Mouse (Mus musculus) heart, postnatal 36 days (tissue): ENCODE measurements around the gene Gm45844. TPM values are rescaled to one million over a fixed set of nuclear protein-coding genes. Genes with fewer than 3 reads are reported as not detected.
"Not testable (repeated sequence)": the region's sequence is repeated elsewhere in the genome, so short reads cannot be mapped to it uniquely, and the experiment has no call there.

ENCODE experiments used
- DNase-seq, 2 experiments: peaks; one replicate each; pipeline ENCODE4 v3.0.0; 2021 to 2022
- intact Hi-C: fragments of 180-260 bp; cut with DNase I; formaldehyde crosslinking; loops from one replicate; pipeline ENCODE4 v1.15.1; 2025
- microRNA-seq, 2 experiments: library from miRNA; unstranded; fragments of <30 nt; microRNA quantifications; one replicate each; pipeline ENCODE4 v1.2.0; 2021; ENCODE audit warnings: borderline number of aligned reads in 2 of 2
- total RNA-seq, 2 experiments: library from RNA; stranded (reverse); gene quantifications; 2 replicates each; pipeline ENCODE4 v1.2.3; 2021

The Gm45844 gene
- total RNA-seq = under 1 TPM; 0.51 to 0.78 TPM

DNA sequence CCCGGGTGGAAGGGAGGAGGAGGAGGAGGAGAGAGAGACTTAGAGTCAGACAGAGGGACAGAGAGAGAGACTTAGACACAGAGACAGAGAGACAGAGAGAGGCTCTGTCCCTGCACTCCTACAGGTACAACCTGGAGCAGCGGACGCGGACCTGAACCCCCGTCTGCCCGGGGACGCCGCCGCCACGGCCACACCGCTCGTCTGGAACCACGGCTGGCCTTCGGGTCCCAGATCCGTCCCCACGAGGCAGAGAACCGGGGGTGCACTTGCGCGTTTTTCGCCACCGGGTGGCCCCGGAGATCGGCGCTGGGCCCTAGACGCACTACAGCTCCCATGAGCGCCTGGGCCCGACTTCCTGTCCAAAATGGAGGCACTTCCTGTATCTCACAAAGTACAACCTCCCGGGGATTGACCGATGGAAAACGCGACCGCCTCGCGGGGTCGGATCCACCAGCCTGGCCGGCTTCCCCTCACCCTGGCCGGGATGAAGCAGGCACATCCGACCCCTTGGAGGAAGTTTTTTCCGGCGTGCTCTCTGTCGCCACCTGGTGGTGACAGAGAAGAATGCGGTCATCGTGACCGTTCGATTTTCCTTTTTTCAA is at the start of gene Gm45844:
Gene Gm45844 (minus strand): TSS at position 324 of the 602 bp plus-strand sequence.
- intact Hi-C loops = loop anchor here (2.0 to 10.0 kb wide), 5 partner anchors 21 to 916 kb away; partner anchors contain the start of genes Olfr1344, Zfp78 and Zfp954
- peak; percentile 90 to 91 for DNase-seq

DNA sequence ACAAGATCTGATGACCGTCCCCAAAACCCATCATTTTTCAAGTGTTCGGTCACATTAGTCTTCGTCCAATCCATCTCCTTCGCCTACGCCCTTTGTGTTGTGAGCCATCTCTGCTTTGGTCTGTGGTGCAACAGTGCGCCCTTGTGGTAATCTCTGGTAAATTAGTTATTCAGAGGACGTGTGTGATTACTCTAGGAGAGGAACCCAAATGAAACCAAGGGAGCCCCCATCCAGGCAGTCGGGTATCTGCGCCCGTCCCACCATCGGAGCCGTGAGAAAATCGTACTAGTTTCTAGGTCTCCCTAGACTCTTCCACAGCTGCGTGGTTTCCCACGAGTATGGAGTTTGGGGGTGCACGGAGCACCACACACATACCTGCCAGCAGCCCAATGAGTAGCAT is 17.5 kb upstream of the Gm45844 start:
- peak; percentile 43 to 49 for DNase-seq
- intact Hi-C loops = loop anchor here (5.0 kb wide), 1 partner anchor 173 kb away; the partner anchor contains the start of gene Zfp954

DNA sequence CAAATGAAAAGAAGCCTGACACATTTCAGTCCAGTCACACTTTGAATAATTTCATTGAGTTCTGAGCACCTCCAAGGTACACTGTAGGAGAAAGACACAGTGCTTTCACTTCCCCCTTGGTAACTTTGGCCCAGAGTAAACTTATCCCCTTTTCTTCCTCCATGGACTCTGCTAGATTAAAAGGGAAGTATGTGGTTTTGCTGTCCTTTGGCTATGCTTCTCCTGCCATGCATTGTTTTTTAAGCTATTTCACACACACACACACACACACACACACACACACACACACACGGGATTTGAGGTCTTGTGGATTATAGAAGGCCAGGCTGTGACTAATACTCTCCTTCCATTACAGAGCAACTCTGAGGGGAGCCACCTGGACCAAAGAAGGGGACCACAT is 3.3 kb upstream of the Gm45844 start:
- DNase-seq = no peak
- intact Hi-C loops = loop anchor here (5.0 kb wide), 1 partner anchor 624 kb away; no protein-coding TSS in a partner anchor

DNA sequence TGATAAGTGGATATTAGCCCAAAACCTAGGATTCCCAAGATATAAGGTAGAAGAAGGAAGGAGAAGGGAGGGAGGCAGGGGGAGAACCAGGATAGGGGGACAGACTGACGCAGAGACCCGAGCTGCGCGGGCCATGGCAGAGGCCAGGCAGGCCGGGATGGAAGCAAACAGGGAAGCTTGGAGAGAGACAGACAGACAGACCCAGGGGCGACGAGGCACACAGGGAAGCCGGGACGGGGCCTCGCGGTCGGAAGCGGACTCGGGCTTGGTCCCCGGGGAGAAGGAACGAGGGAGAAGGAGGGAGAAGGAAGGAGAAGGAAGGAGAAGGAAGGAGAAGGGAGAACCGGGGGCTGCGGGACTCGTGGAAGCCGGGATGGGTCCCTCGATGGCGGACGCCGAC is 533 bp downstream of the Gm45844 start:
- intact Hi-C loops = loop anchor here (5.0 to 10.0 kb wide), 3 partner anchors 155 to 915 kb away; partner anchors contain the start of genes Olfr1344, Zfp78 and Zfp954
- not testable (repeated sequence) for DNase-seq

DNA sequence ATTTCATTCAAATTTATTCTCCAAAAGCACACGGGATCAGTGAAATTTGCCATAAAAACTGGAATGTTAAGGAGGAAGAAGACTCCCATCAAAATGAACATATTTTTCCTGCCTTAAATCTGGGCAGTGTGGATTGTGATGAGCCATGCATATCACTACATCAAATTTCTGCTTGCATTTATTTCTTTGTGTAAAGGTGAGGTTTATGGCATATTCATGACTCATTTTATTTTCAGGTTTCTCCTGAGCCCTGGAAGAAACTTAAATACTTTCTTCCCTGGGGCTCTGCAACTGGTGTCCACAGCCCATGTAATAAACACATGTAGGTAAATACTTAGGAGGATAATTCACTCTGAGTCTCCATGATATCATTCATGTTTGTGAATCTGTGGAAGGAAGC is 30.9 kb downstream of the Gm45844 start, which contains the start of gene Vmn2r29:
Gene Vmn2r29 (minus strand): TSS at position 101 of the 400 bp plus-strand sequence.
- DNase-seq, intact Hi-C loops: not testable (repeated sequence)

DNA sequence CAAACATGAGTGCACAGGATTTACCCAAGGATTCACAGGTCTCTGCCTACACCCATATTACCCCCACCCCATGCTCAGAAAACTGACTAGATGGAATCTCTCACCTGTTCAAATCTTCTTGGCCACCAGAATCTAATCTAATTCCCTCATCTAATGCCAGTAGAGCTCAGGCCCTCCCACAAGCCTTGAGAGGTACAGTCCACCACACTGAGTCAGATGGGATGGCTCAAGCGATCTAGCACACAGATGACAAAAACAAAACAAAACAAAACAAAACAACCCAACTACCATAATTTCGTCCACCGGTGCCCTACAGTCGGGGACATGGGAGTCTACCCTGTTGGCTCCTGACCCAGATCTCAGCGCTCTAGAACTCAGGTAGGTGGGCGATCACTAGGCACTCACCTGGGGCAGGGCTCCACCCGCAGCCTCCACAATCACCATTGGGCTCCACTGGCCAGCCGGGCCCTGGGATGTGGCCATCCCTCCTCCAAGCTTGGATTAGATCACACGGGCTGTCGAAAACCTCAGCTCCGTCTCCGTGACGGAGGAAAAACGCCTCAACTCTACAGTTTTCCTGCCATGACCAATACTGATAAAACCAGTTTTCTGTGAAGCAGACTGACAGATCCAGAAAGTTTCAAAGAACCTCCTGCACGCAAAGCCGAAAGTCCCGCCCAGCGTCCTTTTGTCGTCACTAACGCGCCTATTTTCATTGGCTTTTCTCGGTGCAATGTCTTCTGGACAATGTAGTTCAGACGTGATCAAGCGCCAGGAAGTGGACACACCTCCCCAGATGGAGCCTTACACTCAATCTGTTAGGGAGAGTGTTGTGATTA is 68.6 kb downstream of the Gm45844 start, which contains the start of gene Zfp772:
Gene Zfp772 (minus strand): TSS at position 686 of the 839 bp plus-strand sequence.
- intact Hi-C loops = not testable (repeated sequence)

DNA sequence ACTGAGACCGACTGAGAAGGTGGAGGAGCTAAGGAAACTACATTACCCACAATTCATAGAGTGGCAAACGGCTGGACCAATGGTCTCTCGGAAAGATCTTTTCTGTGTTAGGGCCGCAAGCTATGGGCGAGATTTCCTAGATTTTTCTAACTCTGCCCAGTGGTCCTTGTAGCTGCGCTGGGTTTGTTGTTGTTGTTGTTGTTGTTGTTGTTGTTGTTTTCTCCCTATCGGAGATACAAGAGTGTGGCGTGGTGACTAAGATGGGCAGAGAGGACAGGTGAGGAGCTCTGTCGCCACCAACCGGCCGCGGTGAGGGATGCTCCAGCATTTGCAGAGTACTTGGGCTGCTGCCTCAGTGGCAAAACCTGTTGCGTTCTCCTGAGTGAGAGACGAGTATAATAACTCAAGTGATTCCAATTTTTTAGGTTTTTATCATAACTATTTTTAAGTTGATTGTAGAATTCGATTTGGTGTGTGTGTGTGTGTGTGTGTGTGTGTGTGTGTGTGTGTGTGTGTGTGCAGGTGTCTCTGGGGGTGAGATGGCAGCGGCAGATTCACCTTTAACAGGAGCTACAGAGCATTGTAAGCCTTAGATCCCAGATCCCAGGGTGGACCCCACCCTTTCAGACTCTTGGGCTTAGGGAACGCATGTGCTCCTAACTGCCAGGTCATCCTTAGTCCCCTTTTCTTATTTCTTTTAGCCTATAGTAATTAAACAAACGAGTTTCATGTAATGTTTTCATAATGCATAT is 89.7 kb downstream of the Gm45844 start:
- DNase-seq = peak; percentile 63 to 64
- intact Hi-C loops = loop anchor here (5.0 kb wide), 1 partner anchor 251 kb away; no protein-coding TSS in a partner anchor

More for the DNA sequence above, 68.6 kb downstream of the Gm45844 start, which contains the start of gene Zfp772:
- DNase-seq = peak; percentile 32 to 39

DNA sequence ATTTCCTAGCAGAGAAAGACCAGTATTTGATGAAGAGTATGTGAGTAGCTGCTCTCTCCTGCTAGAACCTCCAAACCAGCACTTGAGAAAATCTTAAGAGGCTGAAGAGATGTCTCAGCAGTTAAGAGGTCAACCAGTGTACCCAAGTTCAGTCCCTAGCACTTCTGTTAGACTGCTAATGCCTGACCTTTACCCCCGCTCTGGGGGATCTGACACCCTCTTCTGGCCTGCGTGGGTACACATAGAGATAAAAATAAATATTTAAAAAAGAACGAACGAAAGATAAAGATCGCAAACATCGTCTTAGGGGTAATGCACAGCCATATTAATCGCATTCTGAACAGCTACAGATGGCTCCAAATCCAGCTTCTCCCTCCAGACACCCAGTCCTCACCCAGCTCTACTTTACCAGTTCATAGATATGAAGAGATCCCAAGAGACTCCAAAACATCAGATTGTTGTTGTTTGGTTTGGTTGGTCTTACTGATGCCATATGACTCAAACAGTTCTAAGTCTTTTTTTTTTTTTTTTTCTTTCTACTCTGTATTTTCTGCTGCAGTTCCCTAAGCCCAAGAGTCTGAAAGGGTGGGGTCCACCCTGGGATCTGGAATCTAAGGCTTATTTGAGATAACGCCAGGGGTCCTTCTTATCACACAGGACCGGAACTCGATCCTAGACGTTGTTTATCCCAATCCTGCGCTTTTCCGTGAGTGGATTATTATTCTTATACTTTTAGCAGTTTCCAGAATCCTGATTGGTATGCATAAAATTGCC is 90.5 kb downstream of the Gm45844 start:
- intact Hi-C loops = loop anchor here (2.0 to 5.0 kb wide), 2 partner anchors 65 to 250 kb away; no protein-coding TSS in a partner anchor
- no peak for DNase-seq

DNA sequence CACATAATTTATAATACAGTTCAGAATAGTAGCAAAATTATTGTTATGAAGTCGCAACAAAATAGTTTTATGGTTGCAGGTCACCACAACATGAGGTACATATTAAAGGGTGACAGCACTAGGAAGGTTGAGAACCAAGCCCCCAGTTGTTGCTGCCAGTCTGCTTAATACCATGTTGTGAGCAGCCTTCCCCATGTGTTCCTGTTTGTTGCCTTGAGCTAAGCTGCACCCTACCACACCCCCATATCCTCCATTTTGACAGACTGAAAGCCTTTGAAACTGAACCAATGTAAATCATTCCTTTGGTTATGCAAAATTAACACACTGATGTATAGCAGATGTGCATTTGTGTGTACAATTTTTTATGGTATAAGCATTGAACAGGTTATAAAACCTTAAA is 92.2 kb downstream of the Gm45844 start:
- no peak for DNase-seq
- intact Hi-C loops = loop anchor here (2.0 to 5.0 kb wide), 2 partner anchors 63 to 249 kb away; no protein-coding TSS in a partner anchor

DNA sequence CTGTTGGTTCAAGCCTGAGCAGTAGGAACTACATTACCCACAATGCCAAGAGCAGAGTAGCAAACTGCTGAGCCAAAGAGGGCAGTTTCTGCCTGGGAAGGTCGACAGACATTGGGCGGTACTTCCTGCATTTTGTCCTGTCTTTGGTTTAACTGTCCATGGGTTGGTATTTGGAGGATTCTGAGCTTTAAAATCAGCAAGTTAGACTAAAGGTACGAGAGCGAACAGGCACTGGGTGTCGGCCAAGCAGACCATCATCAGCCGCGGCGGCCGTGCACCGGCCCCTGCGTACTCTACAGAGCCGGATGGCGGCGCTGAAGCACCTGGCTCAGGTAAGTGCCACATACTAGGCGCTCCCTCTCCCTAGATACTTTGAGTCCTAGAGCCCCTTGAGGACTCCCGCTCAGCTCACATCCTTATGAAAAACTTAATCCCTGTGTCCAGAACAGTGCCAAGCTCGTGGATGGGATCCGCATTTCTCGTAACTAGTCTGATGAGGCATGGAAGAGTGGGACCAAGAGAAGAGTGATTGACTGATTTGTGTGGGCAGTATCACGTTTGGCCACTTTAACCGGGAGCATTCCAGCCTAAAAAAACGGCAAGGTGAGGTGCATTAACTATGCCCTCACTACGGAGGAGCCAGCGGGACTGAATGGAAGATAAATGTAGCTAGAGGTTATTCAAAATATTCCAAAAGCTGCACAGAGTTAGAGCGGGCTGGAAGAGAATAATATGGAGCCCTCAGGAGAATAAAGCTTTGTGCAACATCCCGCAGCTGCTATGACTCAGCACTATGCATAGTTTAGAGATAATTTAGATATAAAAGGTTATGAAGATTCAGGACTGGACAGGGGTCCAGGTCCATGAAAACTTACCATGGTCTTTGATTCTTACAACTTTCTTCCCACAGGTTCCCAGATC is 106.6 kb downstream of the Gm45844 start, which contains the start of gene Zfp418:
Gene Zfp418 (plus strand): TSS at position 104 of the 921 bp plus-strand sequence.
- intact Hi-C loops = loop anchor here (5.0 kb wide), 1 partner anchor 49 kb away; the partner anchor contains the start of gene Zfp954
- peak; percentile 50 to 53 for DNase-seq

Small RNAs within 50 kb of the gene (microRNA-seq; reads per million reads assigned to microRNA genes)
- gene Mir5620 = 4.0 to 7.2 reads per million in 2 experiments

Other genes with a start within 250 kb of the Gm45844 start
- gene Zfp954, start 156.8 kb downstream of the Gm45844 start, total RNA-seq = 1 to 10 TPM; 3.0 to 4.2 TPM
- gene Zfp773, start 141.5 kb downstream of the Gm45844 start, total RNA-seq = under 1 TPM; 0.19 to 0.22 TPM
- gene Zfp418, start 107.0 kb downstream of the Gm45844 start, total RNA-seq = 1 to 10 TPM; 2.0 TPM
- gene Zfp772, start 68.3 kb downstream of the Gm45844 start, total RNA-seq = 1 to 10 TPM; 1.0 to 1.7 TPM
- gene Vmn2r29, start 31.0 kb downstream of the Gm45844 start, total RNA-seq = under 1 TPM; 0.11 to 0.17 TPM
- gene Clcn4, start 22.6 kb upstream of the Gm45844 start, total RNA-seq = 10 to 100 TPM; 50.2 to 53.1 TPM
- not detected for gene Vmn2r30, start 59.3 kb upstream of the Gm45844 start, total RNA-seq
- gene Gm45783, start 96.3 kb upstream of the Gm45844 start, total RNA-seq = not detected
- gene Vmn2r31, start 121.4 kb upstream of the Gm45844 start, total RNA-seq = not detected
- gene Vmn2r32, start 201.7 kb upstream of the Gm45844 start, total RNA-seq = not detected